Mouse (Mus musculus) olfactory bulb, adult 2 months (tissue): ENCODE measurements around the gene Osgin1.

Experiments used
- CTCF ChIP-seq: fragments of 200-500 bp; IDR thresholded peaks from 2 replicates; pipeline ENCODE4 v1.5.1; 2012; ENCODE audit warnings: low read depth, mild to moderate bottlenecking, low read length, moderate library complexity; ENCODE audit not compliant: insufficient read depth
- POLR2A ChIP-seq: fragments of 200-500 bp; IDR thresholded peaks from 2 replicates; pipeline ENCODE4 v1.6.1; 2012; ENCODE audit warnings: mild to moderate bottlenecking, low read depth, low read length, moderate library complexity; ENCODE audit not compliant: insufficient read depth

DNA sequence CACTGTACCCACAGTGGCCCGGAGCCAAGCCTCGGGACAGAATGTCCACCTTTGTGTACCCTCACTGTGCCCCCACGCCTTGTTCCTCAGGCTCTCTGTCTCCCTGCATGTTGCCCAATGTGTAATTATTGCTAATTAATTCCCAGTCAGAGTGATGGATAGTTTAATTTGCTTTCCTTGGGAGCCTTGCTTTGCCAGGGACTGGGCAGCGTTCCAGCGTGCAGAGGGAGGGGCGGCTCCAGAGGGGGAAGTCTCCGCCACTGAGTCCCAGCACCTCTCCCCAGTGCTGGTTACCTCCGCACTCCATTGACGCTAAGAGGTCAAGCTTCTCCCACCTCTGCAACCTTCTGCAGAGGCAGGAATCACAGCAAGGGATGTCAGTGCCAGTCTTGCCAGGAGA lies 27.4 kb downstream of the Osgin1 start:
- TF ChIP-seq CTCF = no peak
- no peak for TF ChIP-seq POLR2A
